Mouse (Mus musculus) liver, embryonic 16.5 days (tissue): ENCODE measurements around the gene Adcy4. TPM values are rescaled to one million over a fixed set of nuclear protein-coding genes. Genes with fewer than 3 reads are reported as not detected.

Experiments used
- ATAC-seq: fragments of 200-750 bp; cut with Nextera tagmentation; 2 replicates; pipeline ENCODE4 v1.8.0; 2017; ENCODE audit warnings: low read depth, mild to moderate bottlenecking, moderate number of reproducible peaks, moderate library complexity
- H3K27ac ChIP-seq: fragments of 300-500 bp; sonication (generic); 2 replicates; pipeline ENCODE4 v1.5.1; 2014; ENCODE audit warnings: mild to moderate bottlenecking, low read length
- H3K27me3 ChIP-seq: fragments of 300-500 bp; sonication (generic); 2 replicates; pipeline ENCODE4 v1.6.1; 2014; ENCODE audit warnings: low read depth, low read length, mixed read lengths; ENCODE audit not compliant: control insufficient read depth, insufficient read depth
- H3K36me3 ChIP-seq: fragments of 300-500 bp; sonication (generic); 2 replicates; pipeline ENCODE4 v1.6.1; 2014; ENCODE audit warnings: mild to moderate bottlenecking; ENCODE audit not compliant: control insufficient read depth, insufficient read depth
- H3K4me1 ChIP-seq: fragments of 300-500 bp; sonication (generic); 2 replicates; pipeline ENCODE4 v1.6.1; 2014; ENCODE audit warnings: low read depth, low read length, mixed read lengths; ENCODE audit not compliant: control insufficient read depth
- H3K4me2 ChIP-seq: fragments of 300-500 bp; sonication (generic); 2 replicates; pipeline ENCODE4 v1.6.1; 2014; ENCODE audit warnings: low read depth, low read length, mixed read lengths
- H3K4me3 ChIP-seq: fragments of 300-500 bp; sonication (generic); 2 replicates; pipeline ENCODE4 v1.5.1; 2014; ENCODE audit warnings: low read depth, mild to moderate bottlenecking, low read length
- H3K9ac ChIP-seq: fragments of 300-500 bp; sonication (generic); 2 replicates; pipeline ENCODE4 v1.6.1; 2014; ENCODE audit warnings: low read depth, low read length
- H3K9me3 ChIP-seq: fragments of 300-500 bp; sonication (generic); replicated peaks from 2 replicates; pipeline ENCODE4 v1.6.1; 2016; ENCODE audit warnings: low read length; ENCODE audit not compliant: control insufficient read depth
- WGBS: fragments of 180-500 bp; shearing (Covaris S2); extraction: QIAGEN DNeasy Blood & Tissue Kit; methylation state at CpG from one replicate; pipeline ENCODE4 v1.1.7; 2014; ENCODE audit not compliant: insufficient replicate concordance; 5-methylcytosine and 5-hydroxymethylcytosine counted together
- polyA plus RNA-seq: library from polyadenylated mRNA; unstranded; fragments of >200 nt; fragmentation: Nextera tagmentation; extraction: Ambion mirVana; gene quantifications from 2 replicates; pipeline ENCODE4 v1.2.1, GENCODE M21; 2015

Adcy4 gene
- polyA plus RNA-seq, 1 experiment from 2014 or later: 1.9 TPM

GRCm38 (mm10) chr14:55781310-55781709 is 2.6 kb downstream of the Adcy4 start:
- H3K36me3 ChIP-seq: no peaks in the 10 kb centered on the region
- H3K9me3 ChIP-seq: no peaks in the 10 kb centered on the region
- no peak overlapping the region for H3K4me3 ChIP-seq
- H3K4me1 ChIP-seq: peaks cover 11% of the 10 kb centered on the region
- ATAC-seq: no peak
- H3K27ac ChIP-seq: no peak overlapping the region
- H3K4me2 ChIP-seq: no peak overlapping the region
- H3K9ac ChIP-seq: no peak overlapping the region
- H3K27me3 ChIP-seq: peaks cover 29% of the 10 kb centered on the region
- 17% methylated on average over 14 of the region's 14 CpGs for WGBS

GRCm38 (mm10) chr14:55780736-55781135 is 3.2 kb downstream of the Adcy4 start:
- Histone ChIP-seq H3K27me3 (peaks cover 29% of the 10 kb centered on the region), H3K4me3 (no peak overlapping the region), H3K36me3 (no peaks in the 10 kb centered on the region), H3K9ac (no peak overlapping the region), H3K4me1 (peaks cover 11% of the 10 kb centered on the region), H3K9me3 (no peaks in the 10 kb centered on the region), H3K4me2 (no peak overlapping the region), H3K27ac (no peak overlapping the region)
- ATAC-seq: no peak
- WGBS: 68% methylated on average over 11 of the region's 11 CpGs

- Histone ChIP-seq H3K4me1 (peaks cover 11% of the 10 kb centered on the region), H3K9me3 (no peaks in the 10 kb centered on the region), H3K4me3 (no peak overlapping the region), H3K27ac (no peak overlapping the region), H3K9ac (no peak overlapping the region), H3K4me2 (no peak overlapping the region), H3K27me3 (peaks cover 29% of the 10 kb centered on the region), H3K36me3 (no peaks in the 10 kb centered on the region)
- WGBS: 64% methylated on average over 16 of the region's 16 CpGs
- no peak for ATAC-seq
Measured at GRCm38 (mm10) chr14:55779656-55780055, 4.2 kb downstream of the Adcy4 start.

GRCm38 (mm10) chr14:55778686-55779085 is 5.2 kb downstream of the Adcy4 start:
- Histone ChIP-seq H3K9me3 (no peaks in the 10 kb centered on the region), H3K4me3 (no peak overlapping the region)
- 80% methylated on average over 15 of the region's 15 CpGs for WGBS

GRCm38 (mm10) chr14:55777806-55778205 is 6.1 kb downstream of the Adcy4 start:
- WGBS: 77% methylated on average over 11 of the region's 11 CpGs
- ATAC-seq: no peak
- no peak overlapping the region for H3K9ac ChIP-seq
- no peak overlapping the region for H3K4me2 ChIP-seq
- H3K27me3 ChIP-seq: peaks cover 12% of the 10 kb centered on the region
- no peak overlapping the region for H3K4me3 ChIP-seq
- no peaks in the 10 kb centered on the region for H3K36me3 ChIP-seq
- H3K4me1 ChIP-seq: peaks cover 11% of the 10 kb centered on the region
- no peak overlapping the region for H3K27ac ChIP-seq
- H3K9me3 ChIP-seq: no peaks in the 10 kb centered on the region

More at GRCm38 (mm10) chr14:55778686-55779085, 5.2 kb downstream of the Adcy4 start:
- no peak for ATAC-seq
- Histone ChIP-seq H3K27ac (no peak overlapping the region), H3K4me1 (peaks cover 11% of the 10 kb centered on the region), H3K4me2 (no peak overlapping the region), H3K36me3 (no peaks in the 10 kb centered on the region), H3K27me3 (peaks cover 21% of the 10 kb centered on the region), H3K9ac (no peak overlapping the region)

GRCm38 (mm10) chr14:55777176-55777575 is 6.7 kb downstream of the Adcy4 start:
- Histone ChIP-seq H3K9me3 (no peaks in the 10 kb centered on the region), H3K27me3 (peaks cover 6% of the 10 kb centered on the region), H3K36me3 (no peaks in the 10 kb centered on the region), H3K4me1 (peaks cover 11% of the 10 kb centered on the region), H3K27ac (no peak overlapping the region), H3K4me2 (no peak overlapping the region), H3K9ac (no peak overlapping the region), H3K4me3 (no peak overlapping the region)
- WGBS: 18% methylated on average over 3 of the region's 3 CpGs
- ATAC-seq: no peak

- Histone ChIP-seq H3K9ac (no peak overlapping the region), H3K4me3 (no peak overlapping the region), H3K9me3 (no peaks in the 10 kb centered on the region), H3K27me3 (peaks cover under 1% of the 10 kb centered on the region), H3K36me3 (no peaks in the 10 kb centered on the region), H3K27ac (no peak overlapping the region), H3K4me1 (peaks cover 11% of the 10 kb centered on the region), H3K4me2 (no peak overlapping the region)
- ATAC-seq: no peak
- 49% methylated on average over 7 of the region's 7 CpGs for WGBS
Measured at GRCm38 (mm10) chr14:55776711-55777110, 7.2 kb downstream of the Adcy4 start.

GRCm38 (mm10) chr14:55769087-55769703 is 14.7 kb downstream of the Adcy4 start:
- peak; percentile 49 for ATAC-seq
- Histone ChIP-seq H3K4me1 (peaks cover 22% of the 10 kb centered on the region), H3K9me3 (no peaks in the 10 kb centered on the region), H3K4me3 (no peak overlapping the region), H3K27me3 (peaks cover 16% of the 10 kb centered on the region; the same call in 1 of the 2 replicates), H3K36me3 (no peaks in the 10 kb centered on the region), H3K9ac (no peak overlapping the region), H3K27ac (no peak overlapping the region), H3K4me2 (no peak overlapping the region)
- 29% methylated on average over 16 of the region's 16 CpGs for WGBS

- Histone ChIP-seq H3K4me3 (no peak overlapping the region), H3K27me3 (peaks cover 19% of the 10 kb centered on the region; the same call in 1 of the 2 replicates)
- WGBS: 66% methylated on average over 6 of the region's 6 CpGs
Measured at GRCm38 (mm10) chr14:55768555-55768954, 15.3 kb downstream of the Adcy4 start.

More at GRCm38 (mm10) chr14:55768555-55768954, 15.3 kb downstream of the Adcy4 start:
- no peak overlapping the region for H3K9ac ChIP-seq
- no peaks in the 10 kb centered on the region for H3K36me3 ChIP-seq
- no peak overlapping the region for H3K27ac ChIP-seq
- no peaks in the 10 kb centered on the region for H3K9me3 ChIP-seq
- ATAC-seq: no peak
- peak overlapping the region; percentile 65; the same call in 1 of the 2 replicates for H3K4me2 ChIP-seq
- H3K4me1 ChIP-seq: peaks cover 22% of the 10 kb centered on the region
